Mouse (Mus musculus) liver, embryonic 15.5 days (tissue): ENCODE data around the gene Tmem178. TPM values are rescaled to one million over a fixed set of nuclear protein-coding genes. Genes with fewer than 3 reads are reported as not detected.

ENCODE experiments used
- ATAC-seq: fragments of 200-750 bp; cut with Nextera tagmentation; 2 replicates; pipeline ENCODE4 v1.8.0; 2017; ENCODE audit warnings: moderate number of reproducible peaks, mild to moderate bottlenecking, moderate library complexity; ENCODE audit not compliant: insufficient read depth
- H3K27ac ChIP-seq: fragments of 300-500 bp; sonication (generic); replicated peaks from 2 replicates; pipeline ENCODE4 v1.5.1; 2015; ENCODE audit warnings: mild to moderate bottlenecking, inconsistent platforms
- H3K27me3 ChIP-seq: fragments of 300-500 bp; sonication (generic); 2 replicates; pipeline ENCODE4 v1.6.1; 2015; ENCODE audit warnings: mild to moderate bottlenecking, inconsistent platforms
- H3K36me3 ChIP-seq: fragments of 300-500 bp; sonication (generic); replicated peaks from 2 replicates; pipeline ENCODE4 v1.6.1; 2015; ENCODE audit warnings: moderate library complexity, mild to moderate bottlenecking, inconsistent platforms
- H3K4me1 ChIP-seq: fragments of 300-500 bp; sonication (generic); replicated peaks from 2 replicates; pipeline ENCODE4 v1.6.1; 2015; ENCODE audit warnings: inconsistent platforms
- H3K4me2 ChIP-seq: fragments of 300-500 bp; sonication (generic); 2 replicates; pipeline ENCODE4 v1.6.1; 2015; ENCODE audit warnings: moderate library complexity, mild to moderate bottlenecking, inconsistent platforms
- H3K4me3 ChIP-seq: fragments of 300-500 bp; sonication (generic); replicated peaks from 2 replicates; pipeline ENCODE4 v1.5.1; 2015; ENCODE audit warnings: mild to moderate bottlenecking, inconsistent platforms
- H3K9ac ChIP-seq: fragments of 300-500 bp; sonication (generic); 2 replicates; pipeline ENCODE4 v1.6.1; 2015; ENCODE audit warnings: moderate library complexity, mild to moderate bottlenecking, inconsistent platforms
- H3K9me3 ChIP-seq: fragments of 300-500 bp; sonication (generic); replicated peaks from 2 replicates; pipeline ENCODE4 v1.6.1; 2016; ENCODE audit warnings: inconsistent platforms
- WGBS: fragments of 180-500 bp; shearing (Covaris S2); methylation state at CpG from one replicate; pipeline ENCODE4 v1.1.7; 2015; ENCODE audit warnings: mixed read lengths; ENCODE audit not compliant: insufficient replicate concordance; 5-methylcytosine and 5-hydroxymethylcytosine counted together
- polyA plus RNA-seq: library from polyadenylated mRNA; unstranded; fragments of >200 nt; fragmentation: Nextera tagmentation; extraction: Ambion mirVana; gene quantifications from 2 replicates; pipeline ENCODE4 v1.2.1, GENCODE M21; 2015

Gene Tmem178
- polyA plus RNA-seq, 1 experiment from 2014 or later = 0.23 TPM

- Histone ChIP-seq H3K4me2 (no peak overlapping the region), H3K27ac (no peak overlapping the region), H3K36me3 (no peaks in the 10 kb centered on the region), H3K9me3 (no peaks in the 10 kb centered on the region), H3K9ac (no peak overlapping the region), H3K4me3 (no peak overlapping the region), H3K4me1 (no peaks in the 10 kb centered on the region), H3K27me3 (peaks cover 53% of the 10 kb centered on the region)
- 53% methylated on average over 5 of the region's 5 CpGs for WGBS
- no peak for ATAC-seq
Measured at GRCm38 (mm10) chr17:80946091-80946885, 1.9 kb downstream of the Tmem178 start.

- H3K4me2 ChIP-seq = no peak overlapping the region
- no peak overlapping the region for H3K9ac ChIP-seq
- WGBS = 60% methylated on average over 12 of the region's 12 CpGs
- no peaks in the 10 kb centered on the region for H3K9me3 ChIP-seq
- peaks cover 49% of the 10 kb centered on the region for H3K27me3 ChIP-seq
- H3K27ac ChIP-seq = no peak overlapping the region
- ATAC-seq = no peak
- H3K4me3 ChIP-seq = no peak overlapping the region
- no peaks in the 10 kb centered on the region for H3K4me1 ChIP-seq
- no peaks in the 10 kb centered on the region for H3K36me3 ChIP-seq
Measured at GRCm38 (mm10) chr17:80947075-80947960, 2.9 kb downstream of the Tmem178 start.

GRCm38 (mm10) chr17:80949382-80949781, 5.0 kb downstream of the Tmem178 start:
- H3K27ac ChIP-seq = no peak overlapping the region
- no peak overlapping the region for H3K4me2 ChIP-seq
- ATAC-seq = no peak

GRCm38 (mm10) chr17:80949895-80950294, 5.5 kb downstream of the Tmem178 start:
- Histone ChIP-seq H3K4me3 (no peak overlapping the region), H3K36me3 (no peaks in the 10 kb centered on the region), H3K4me1 (no peaks in the 10 kb centered on the region), H3K9me3 (no peaks in the 10 kb centered on the region), H3K9ac (no peak overlapping the region), H3K27ac (no peak overlapping the region), H3K27me3 (peaks cover 25% of the 10 kb centered on the region), H3K4me2 (no peak overlapping the region)
- 67% methylated on average over 10 of the region's 10 CpGs for WGBS
- ATAC-seq = no peak

More at GRCm38 (mm10) chr17:80949382-80949781, 5.0 kb downstream of the Tmem178 start:
- Histone ChIP-seq H3K36me3 (no peaks in the 10 kb centered on the region), H3K9ac (no peak overlapping the region), H3K27me3 (peaks cover 30% of the 10 kb centered on the region), H3K4me3 (no peak overlapping the region), H3K4me1 (no peaks in the 10 kb centered on the region), H3K9me3 (no peaks in the 10 kb centered on the region)
- WGBS = 67% methylated on average over 7 of the region's 7 CpGs

GRCm38 (mm10) chr17:80952305-80952704, 7.9 kb downstream of the Tmem178 start:
- 53% methylated on average over 7 of the region's 7 CpGs for WGBS
- H3K9ac ChIP-seq = no peak overlapping the region
- no peak overlapping the region for H3K4me2 ChIP-seq
- H3K36me3 ChIP-seq = no peaks in the 10 kb centered on the region
- H3K4me3 ChIP-seq = no peak overlapping the region
- ATAC-seq = no peak
- H3K27ac ChIP-seq = no peak overlapping the region
- H3K4me1 ChIP-seq = no peaks in the 10 kb centered on the region
- H3K27me3 ChIP-seq = peaks cover 4% of the 10 kb centered on the region; the same call in 1 of the 2 replicates
- no peaks in the 10 kb centered on the region for H3K9me3 ChIP-seq

- no peak overlapping the region for H3K4me3 ChIP-seq
- H3K4me2 ChIP-seq = no peak overlapping the region
- H3K9me3 ChIP-seq = no peaks in the 10 kb centered on the region
- no peaks in the 10 kb centered on the region for H3K4me1 ChIP-seq
- H3K27me3 ChIP-seq = 0 out of 2 replicates have a peak, but pooled peaks cover 4% of the 10 kb centered on the region
- 51% methylated on average over 7 of the region's 7 CpGs for WGBS
- no peak overlapping the region for H3K27ac ChIP-seq
- H3K9ac ChIP-seq = no peak overlapping the region
- no peaks in the 10 kb centered on the region for H3K36me3 ChIP-seq
- ATAC-seq = no peak
Measured at GRCm38 (mm10) chr17:80955415-80955814, 11.0 kb downstream of the Tmem178 start.

- Histone ChIP-seq H3K27me3 (0 out of 2 replicates have a peak, but pooled peaks cover 4% of the 10 kb centered on the region), H3K4me3 (no peak overlapping the region), H3K36me3 (no peaks in the 10 kb centered on the region), H3K9ac (no peak overlapping the region), H3K4me2 (no peak overlapping the region), H3K27ac (no peak overlapping the region), H3K4me1 (no peaks in the 10 kb centered on the region), H3K9me3 (no peaks in the 10 kb centered on the region)
- no peak for ATAC-seq
- WGBS = 63% methylated on average over 10 of the region's 10 CpGs
Measured at GRCm38 (mm10) chr17:80955998-80956811, 11.8 kb downstream of the Tmem178 start.

- H3K4me2 ChIP-seq = no peak overlapping the region
- H3K4me1 ChIP-seq = no peaks in the 10 kb centered on the region
- H3K9ac ChIP-seq = no peak overlapping the region
- H3K27me3 ChIP-seq = no peaks in the 10 kb centered on the region; the same call in 1 of the 2 replicates
- no peaks in the 10 kb centered on the region for H3K36me3 ChIP-seq
- H3K27ac ChIP-seq = no peak overlapping the region
- WGBS = 61% methylated on average over 6 of the region's 6 CpGs
- H3K9me3 ChIP-seq = no peaks in the 10 kb centered on the region
- ATAC-seq = no peak
- H3K4me3 ChIP-seq = no peak overlapping the region
Measured at GRCm38 (mm10) chr17:80958332-80958731, 13.9 kb downstream of the Tmem178 start.

GRCm38 (mm10) chr17:80959840-80960239, 15.4 kb downstream of the Tmem178 start:
- H3K36me3 ChIP-seq = no peaks in the 10 kb centered on the region
- H3K9me3 ChIP-seq = no peaks in the 10 kb centered on the region

GRCm38 (mm10) chr17:80967475-80967874, 23.0 kb downstream of the Tmem178 start:
- Histone ChIP-seq H3K27me3 (no peaks in the 10 kb centered on the region), H3K9ac (no peak overlapping the region), H3K4me3 (no peak overlapping the region), H3K36me3 (no peaks in the 10 kb centered on the region), H3K4me2 (no peak overlapping the region), H3K27ac (no peak overlapping the region), H3K4me1 (no peaks in the 10 kb centered on the region), H3K9me3 (no peaks in the 10 kb centered on the region)
- 45% methylated on average over 7 of the region's 7 CpGs for WGBS
- ATAC-seq = no peak

More at GRCm38 (mm10) chr17:80959840-80960239, 15.4 kb downstream of the Tmem178 start:
- no peaks in the 10 kb centered on the region; the same call in 1 of the 2 replicates for H3K27me3 ChIP-seq
- no peaks in the 10 kb centered on the region for H3K4me1 ChIP-seq
- H3K9ac ChIP-seq = no peak overlapping the region
- no peak overlapping the region for H3K4me2 ChIP-seq
- WGBS = 46% methylated on average over 2 of the region's 2 CpGs
- no peak overlapping the region for H3K27ac ChIP-seq
- ATAC-seq = no peak
- no peak overlapping the region for H3K4me3 ChIP-seq
